Mouse (Mus musculus) midbrain, embryonic 16.5 days (tissue): ENCODE data around the gene Brd9. TPM values are rescaled to one million over a fixed set of nuclear protein-coding genes. Genes with fewer than 3 reads are reported as not detected.

Source experiments
- ATAC-seq: fragments of 200-750 bp; cut with Nextera tagmentation; 2 replicates; pipeline ENCODE4 v1.8.0; 2017; ENCODE audit warnings: moderate TSS enrichment
- H3K27ac ChIP-seq: fragments of 300-500 bp; sonication (generic); 2 replicates; pipeline ENCODE4 v1.5.1; 2014; ENCODE audit warnings: mild to moderate bottlenecking, low read length, mixed read lengths
- H3K27me3 ChIP-seq: fragments of 300-500 bp; sonication (generic); 2 replicates; pipeline ENCODE4 v1.6.1; 2014; ENCODE audit warnings: low read depth, low read length, mixed read lengths; ENCODE audit not compliant: control insufficient read depth, insufficient read depth
- H3K36me3 ChIP-seq: fragments of 300-500 bp; sonication (generic); 2 replicates; pipeline ENCODE4 v1.6.1; 2014; ENCODE audit warnings: mild to moderate bottlenecking, low read length, moderate library complexity, mixed read lengths; ENCODE audit not compliant: control insufficient read depth, insufficient read depth
- H3K4me1 ChIP-seq: fragments of 300-500 bp; sonication (generic); 2 replicates; pipeline ENCODE4 v1.6.1; 2014; ENCODE audit warnings: mild to moderate bottlenecking, low read length, mixed read lengths; ENCODE audit not compliant: control insufficient read depth, insufficient read depth
- H3K4me2 ChIP-seq: fragments of 300-500 bp; sonication (generic); 2 replicates; pipeline ENCODE4 v1.6.1; 2014; ENCODE audit warnings: mild to moderate bottlenecking, low read length, mixed read lengths
- H3K4me3 ChIP-seq: fragments of 300-500 bp; sonication (generic); 2 replicates; pipeline ENCODE4 v1.5.1; 2014; ENCODE audit warnings: low read depth, mild to moderate bottlenecking, low read length, moderate library complexity, mixed read lengths
- H3K9ac ChIP-seq: fragments of 300-500 bp; sonication (generic); 2 replicates; pipeline ENCODE4 v1.6.1; 2014; ENCODE audit warnings: low read depth, low read length, mixed read lengths
- H3K9me3 ChIP-seq: fragments of 300-500 bp; sonication (generic); replicated peaks from 2 replicates; pipeline ENCODE4 v1.6.1; 2014; ENCODE audit warnings: mild to moderate bottlenecking, low read length, mixed read lengths; ENCODE audit not compliant: control insufficient read depth, poor library complexity, severe bottlenecking
- WGBS: fragments of 180-500 bp; shearing (Covaris S2); extraction: QIAGEN DNeasy Blood & Tissue Kit; methylation state at CpG from one replicate; pipeline ENCODE4 v1.1.7; 2014; 5-methylcytosine and 5-hydroxymethylcytosine counted together
- polyA plus RNA-seq: library from polyadenylated mRNA; unstranded; fragments of >200 nt; fragmentation: Nextera tagmentation; extraction: Ambion mirVana; gene quantifications from 2 replicates; pipeline ENCODE4 v1.2.1, GENCODE M21; 2015

The Brd9 gene
- polyA plus RNA-seq, 1 experiment from 2014 or later, result 98.6 TPM

DNA sequence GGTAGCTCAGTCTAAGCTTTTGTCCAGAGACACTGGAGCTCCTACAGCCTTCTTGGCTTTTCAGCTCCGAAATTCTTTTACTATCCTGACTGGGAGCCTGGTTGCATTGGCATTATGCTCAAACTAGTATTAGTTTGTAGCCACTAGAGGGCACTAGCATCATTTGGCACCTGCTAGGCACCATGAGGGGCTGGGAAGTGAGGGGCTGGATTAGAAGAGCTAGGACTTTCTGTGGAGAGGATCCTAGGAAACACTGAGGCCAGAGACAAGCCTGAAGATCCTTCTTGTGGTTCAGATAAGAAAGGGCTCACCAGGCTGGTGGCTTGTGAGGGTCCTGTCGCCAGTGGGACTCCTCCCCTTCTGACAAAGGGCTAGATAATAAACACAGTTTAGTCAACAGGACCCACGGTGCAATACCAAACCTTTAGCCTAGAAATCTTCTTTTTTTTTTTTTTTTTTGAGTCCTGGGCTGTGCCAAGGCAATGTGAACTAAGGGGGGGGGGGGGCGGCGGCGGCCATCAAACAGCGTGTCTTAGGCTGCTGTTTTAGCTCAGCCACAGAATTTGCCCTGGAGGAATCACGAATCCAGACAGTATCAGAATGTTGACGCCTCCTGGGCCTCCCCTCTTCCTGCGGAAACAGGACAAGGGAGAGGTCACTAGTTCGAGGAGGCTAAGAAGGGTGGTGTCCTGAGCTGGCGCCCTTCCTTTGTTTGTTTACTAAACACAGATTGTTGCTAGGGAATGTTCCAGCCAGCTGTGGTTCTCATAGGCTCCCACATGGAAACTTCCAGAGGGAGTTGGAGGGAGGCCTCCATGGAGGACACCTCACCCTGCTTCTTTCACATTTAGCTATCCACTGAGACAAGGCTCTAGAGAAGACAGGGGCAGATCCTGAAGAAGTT, 33.2 kb downstream of the Brd9 start:
- no peaks in the 10 kb centered on the region for H3K36me3 ChIP-seq
- WGBS, result 52% methylated on average over 12 of the region's 12 CpGs

DNA sequence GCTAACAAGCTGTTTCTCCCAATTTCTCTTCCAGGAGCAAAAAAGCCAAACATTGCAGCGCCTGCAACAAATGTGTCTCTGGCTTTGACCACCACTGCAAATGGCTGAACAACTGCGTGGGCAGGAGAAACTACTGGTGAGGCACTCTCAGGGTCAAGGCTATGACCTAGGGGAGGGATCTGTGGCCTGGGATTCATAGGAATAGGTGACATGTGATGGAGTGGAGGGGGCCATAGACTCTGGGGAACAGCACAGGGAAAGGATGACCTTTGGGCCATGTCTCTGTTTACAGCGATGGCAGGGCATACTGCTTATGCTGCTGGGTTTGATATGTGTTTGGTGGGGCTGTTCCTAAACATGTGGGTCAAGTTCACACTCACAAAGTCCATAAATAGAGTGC, 36.9 kb downstream of the Brd9 start:
- no peak for ATAC-seq
- 94% methylated on average over 3 of the region's 3 CpGs for WGBS
- Histone ChIP-seq H3K4me3 (no peak overlapping the region), H3K9ac (no peak overlapping the region), H3K4me2 (no peak overlapping the region), H3K27ac (no peak overlapping the region), H3K27me3 (no peaks in the 10 kb centered on the region), H3K4me1 (no peaks in the 10 kb centered on the region), H3K36me3 (no peaks in the 10 kb centered on the region), H3K9me3 (no peaks in the 10 kb centered on the region)

More for the DNA sequence above, 33.2 kb downstream of the Brd9 start:
- H3K4me3 ChIP-seq, result no peak overlapping the region
- no peaks in the 10 kb centered on the region for H3K4me1 ChIP-seq
- no peaks in the 10 kb centered on the region for H3K9me3 ChIP-seq
- no peaks in the 10 kb centered on the region for H3K27me3 ChIP-seq
- no peak overlapping the region for H3K9ac ChIP-seq
- no peak overlapping the region for H3K4me2 ChIP-seq
- peak; percentile 90 for ATAC-seq
- no peak overlapping the region for H3K27ac ChIP-seq

DNA sequence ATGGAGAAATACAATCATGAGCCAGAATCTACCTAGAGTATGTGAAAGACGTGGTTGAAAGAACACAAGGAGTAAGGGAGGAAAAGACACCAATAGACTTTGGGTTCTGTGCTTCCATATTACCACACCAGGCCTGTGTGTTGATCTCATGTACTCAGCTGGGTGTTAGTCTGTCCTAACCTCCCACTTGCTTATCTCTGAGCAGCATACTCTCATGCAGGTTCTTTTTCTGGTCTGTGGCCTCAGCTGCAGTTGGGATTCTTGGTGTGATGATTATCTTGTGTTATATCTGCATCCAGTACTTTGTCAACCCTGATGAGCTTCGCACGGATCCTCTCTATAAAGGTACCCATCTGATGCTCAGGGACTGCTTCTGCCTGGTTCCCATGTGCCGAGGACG, 39.3 kb downstream of the Brd9 start:
- ATAC-seq, result no peak
- no peaks in the 10 kb centered on the region for H3K4me1 ChIP-seq
- no peak overlapping the region for H3K27ac ChIP-seq
- no peak overlapping the region for H3K9ac ChIP-seq
- WGBS, result 84% methylated on average over 5 of the region's 5 CpGs
- no peaks in the 10 kb centered on the region for H3K27me3 ChIP-seq
- H3K9me3 ChIP-seq, result no peaks in the 10 kb centered on the region
- H3K36me3 ChIP-seq, result no peaks in the 10 kb centered on the region
- H3K4me2 ChIP-seq, result no peak overlapping the region
- H3K4me3 ChIP-seq, result no peak overlapping the region

DNA sequence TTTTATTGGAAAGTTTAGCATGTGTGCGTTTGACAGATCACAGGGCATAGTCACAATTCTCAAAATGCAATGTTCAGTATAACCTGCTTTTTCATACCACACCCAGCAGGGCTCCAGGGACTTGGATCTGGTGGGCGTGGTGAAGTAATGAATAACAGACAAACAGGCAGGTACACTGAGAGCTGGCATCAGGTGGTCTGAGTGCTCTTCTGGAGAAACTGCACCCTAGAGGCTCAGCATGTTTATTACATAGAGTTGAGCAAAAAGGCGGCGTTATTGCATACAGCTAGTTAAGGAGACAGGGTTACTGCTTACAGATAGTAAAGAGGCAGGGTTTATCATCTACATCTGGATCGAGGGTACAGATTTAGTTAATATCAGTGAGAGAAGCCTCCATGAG, 52.7 kb downstream of the Brd9 start:
- Histone ChIP-seq H3K27me3 (no peaks in the 10 kb centered on the region), H3K9ac (no peak overlapping the region), H3K9me3 (no peaks in the 10 kb centered on the region), H3K4me2 (no peak overlapping the region), H3K4me3 (no peak overlapping the region), H3K27ac (no peak overlapping the region), H3K4me1 (no peaks in the 10 kb centered on the region), H3K36me3 (no peaks in the 10 kb centered on the region)
- WGBS, result 83% methylated on average over 5 of the region's 5 CpGs
- ATAC-seq, result no peak

DNA sequence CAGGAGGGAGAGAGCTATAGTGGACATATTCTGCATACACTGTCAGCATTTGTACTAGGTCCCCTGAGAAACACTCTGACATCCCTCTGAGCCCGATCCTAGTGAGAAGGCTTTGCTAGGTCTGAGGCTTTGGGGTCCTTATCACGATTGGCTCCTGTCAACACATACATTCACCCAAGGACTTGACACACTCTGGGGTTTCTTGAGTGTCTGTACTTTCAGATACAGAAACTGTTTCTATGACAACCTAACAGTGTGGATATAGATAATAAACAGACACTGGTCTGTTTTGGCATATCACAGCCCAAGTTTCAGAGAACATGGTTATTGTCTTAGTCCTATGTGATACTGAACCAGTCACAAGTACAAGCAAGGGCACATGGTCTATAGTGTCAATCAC, 53.1 kb downstream of the Brd9 start:
- Histone ChIP-seq H3K9ac (no peak overlapping the region), H3K9me3 (no peaks in the 10 kb centered on the region), H3K27ac (no peak overlapping the region), H3K27me3 (no peaks in the 10 kb centered on the region), H3K36me3 (no peaks in the 10 kb centered on the region), H3K4me1 (no peaks in the 10 kb centered on the region), H3K4me3 (no peak overlapping the region), H3K4me2 (no peak overlapping the region)
- 79% methylated on average over 2 of the region's 2 CpGs for WGBS
- no peak for ATAC-seq

DNA sequence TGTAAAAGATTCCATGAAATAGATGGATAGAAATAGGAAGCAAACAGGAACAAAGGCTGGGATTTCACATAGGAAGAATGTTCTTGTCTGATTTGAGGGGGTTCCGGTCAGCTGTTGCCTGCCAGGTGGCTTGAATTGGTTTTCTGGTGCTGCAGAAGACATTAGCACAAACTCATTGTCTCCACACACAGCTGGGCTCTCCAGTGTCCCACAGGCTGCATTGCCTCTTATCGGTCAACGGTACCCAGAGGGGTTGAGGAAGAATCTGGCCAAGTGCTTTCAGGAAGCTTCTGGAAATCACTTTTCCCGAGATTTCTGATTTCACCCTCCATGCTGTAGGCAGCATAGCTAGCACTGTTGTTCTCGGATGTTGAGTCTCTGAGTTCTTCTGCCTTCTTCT, 53.7 kb downstream of the Brd9 start:
- H3K4me3 ChIP-seq, result no peak overlapping the region
- no peak for ATAC-seq
- H3K9me3 ChIP-seq, result no peaks in the 10 kb centered on the region
- H3K27me3 ChIP-seq, result no peaks in the 10 kb centered on the region
- no peak overlapping the region for H3K4me2 ChIP-seq
- H3K36me3 ChIP-seq, result no peaks in the 10 kb centered on the region
- no peaks in the 10 kb centered on the region for H3K4me1 ChIP-seq
- H3K27ac ChIP-seq, result no peak overlapping the region
- 85% methylated on average over 5 of the region's 5 CpGs for WGBS
- no peak overlapping the region for H3K9ac ChIP-seq

DNA sequence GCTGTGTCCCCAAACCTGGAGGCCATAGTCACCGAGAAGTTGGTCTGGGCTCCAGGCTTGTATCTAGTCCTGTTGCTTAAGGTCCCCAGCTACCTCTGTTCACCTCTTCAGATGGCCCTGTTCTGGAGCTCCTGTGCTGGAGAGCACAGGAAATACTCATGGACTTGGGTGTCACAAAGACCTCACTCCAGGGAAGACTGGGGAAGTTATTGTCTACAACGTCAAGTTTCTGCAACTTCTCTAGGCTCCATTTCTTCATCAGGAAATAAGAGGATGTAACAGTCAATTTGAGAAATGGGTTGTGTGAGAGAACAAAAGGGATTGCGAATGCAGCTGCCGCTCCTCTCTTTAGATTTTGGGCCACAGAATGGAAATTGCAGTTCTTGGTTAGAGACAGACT, 58.8 kb downstream of the Brd9 start:
- Histone ChIP-seq H3K27me3 (no peaks in the 10 kb centered on the region), H3K4me2 (no peak overlapping the region), H3K9ac (no peak overlapping the region), H3K4me3 (no peak overlapping the region), H3K9me3 (no peaks in the 10 kb centered on the region), H3K4me1 (no peaks in the 10 kb centered on the region), H3K36me3 (no peaks in the 10 kb centered on the region), H3K27ac (no peak overlapping the region)
- 89% methylated on average over 4 of the region's 4 CpGs for WGBS
- ATAC-seq, result no peak

DNA sequence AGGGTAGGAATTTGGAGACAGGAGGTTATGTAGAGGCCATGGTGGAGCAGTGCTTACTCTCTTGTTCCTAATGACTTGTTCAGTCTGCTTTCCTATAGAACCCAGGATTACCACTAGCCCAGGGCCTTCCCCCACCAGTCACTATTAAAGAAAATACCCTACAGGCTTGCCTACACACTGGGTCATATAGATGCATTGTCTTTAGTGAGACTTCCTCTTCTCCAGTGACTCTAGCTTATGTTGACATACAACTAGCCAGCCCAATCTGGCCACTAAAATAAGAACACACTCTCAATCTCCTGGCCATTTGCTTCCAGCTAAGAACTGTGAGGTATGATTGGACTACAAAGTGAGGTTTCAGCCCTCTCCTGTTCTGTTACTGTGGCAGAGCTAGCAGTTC, 62.9 kb downstream of the Brd9 start:
- no peaks in the 10 kb centered on the region for H3K27me3 ChIP-seq
- H3K27ac ChIP-seq, result no peak overlapping the region
- H3K36me3 ChIP-seq, result no peaks in the 10 kb centered on the region
- no peak for ATAC-seq
- H3K4me1 ChIP-seq, result no peaks in the 10 kb centered on the region
- H3K9me3 ChIP-seq, result no peaks in the 10 kb centered on the region
- H3K4me3 ChIP-seq, result no peak overlapping the region
- no peak overlapping the region for H3K9ac ChIP-seq
- H3K4me2 ChIP-seq, result no peak overlapping the region

DNA sequence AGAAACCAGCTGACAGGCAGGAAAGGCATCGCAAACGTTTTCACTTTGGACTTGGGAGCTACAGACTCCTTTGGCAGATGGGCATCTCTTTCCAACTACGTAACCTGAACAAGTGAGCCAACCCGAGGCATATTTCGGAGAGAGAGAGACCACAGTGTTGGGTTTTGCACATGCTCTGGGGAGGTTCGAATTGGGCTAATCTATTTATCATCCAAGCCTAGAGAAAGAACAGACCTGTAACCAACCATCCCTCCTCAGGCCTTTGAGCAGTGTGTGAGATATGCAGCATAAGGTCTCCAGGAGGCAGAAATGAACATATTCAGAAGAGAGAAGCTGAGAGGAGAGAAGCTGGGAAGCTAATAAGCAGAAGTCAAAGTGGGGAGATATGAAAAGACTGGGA, 63.4 kb downstream of the Brd9 start:
- Histone ChIP-seq H3K27ac (no peak overlapping the region), H3K4me2 (no peak overlapping the region), H3K9me3 (no peaks in the 10 kb centered on the region), H3K4me3 (no peak overlapping the region), H3K36me3 (no peaks in the 10 kb centered on the region), H3K4me1 (no peaks in the 10 kb centered on the region), H3K27me3 (no peaks in the 10 kb centered on the region), H3K9ac (no peak overlapping the region)
- WGBS, result 83% methylated on average over 6 of the region's 6 CpGs
- ATAC-seq, result no peak
